Mouse (Mus musculus): ENCODE measurements around the gene Hbp1. TPM values are rescaled to one million over a fixed set of nuclear protein-coding genes. Genes with fewer than 3 reads are reported as not detected.

Hbp1 gene
- 129 and 137 TPM in 2 replicates for polyA plus RNA-seq (2014; fragmentation: Nextera tagmentation; extraction: Ambion mirVana)

- H3K27me3 ChIP-seq (ENCODE audit: control insufficient read depth, insufficient read depth, low read length) = no peaks in the 10 kb centered on the region
- H3K4me2 ChIP-seq (ENCODE audit: low read depth, low read length) = peak within 1 kb of the TSS; percentile 61
- H3K4me1 ChIP-seq (ENCODE audit: control insufficient read depth, insufficient read depth, low read length) = no peaks in the 10 kb centered on the region
- peak within 1 kb of the TSS; percentile 84 for H3K4me3 ChIP-seq (ENCODE audit: low read depth, low read length)
- DNase-seq (ENCODE audit: low spot score) (peak; percentile 100), ATAC-seq (replicated peaks; ENCODE audit: insufficient number of reproducible peaks, low FRiP score, low TSS enrichment, low read depth) (peak; percentile 97)
- peak within 1 kb of the TSS; percentile 99 for H3K27ac ChIP-seq (replicated peaks; ENCODE audit: low read depth, low read length)
- 1% methylated on average over 44 of the region's 71 CpGs for WGBS
- no peaks in the 10 kb centered on the region for H3K36me3 ChIP-seq (replicated peaks; ENCODE audit: control insufficient read depth, insufficient read depth, low read depth, low read length)
- H3K9me3 ChIP-seq (replicated peaks; ENCODE audit: control insufficient read depth, low read length) = no peaks in the 10 kb centered on the region
- H3K9ac ChIP-seq (replicated peaks; ENCODE audit: low read length) = peak within 1 kb of the TSS; percentile 97
Observed at GRCm38 (mm10) chr12:31949759-31950658, at the start of gene Hbp1. Hbp1 (minus strand) TSS chr12:31950535.

GRCm38 (mm10) chr12:31998706-31999105 lies 48.4 kb upstream of the Hbp1 start:
- Histone ChIP-seq H3K27me3 (ENCODE audit: control insufficient read depth, insufficient read depth, low read length) (no peaks in the 10 kb centered on the region), H3K9me3 (replicated peaks; ENCODE audit: control insufficient read depth, low read length) (no peaks in the 10 kb centered on the region), H3K4me2 (ENCODE audit: low read depth, low read length) (no peak overlapping the region), H3K4me3 (ENCODE audit: low read depth, low read length) (no peak overlapping the region), H3K9ac (replicated peaks; ENCODE audit: low read length) (no peak overlapping the region), H3K4me1 (ENCODE audit: control insufficient read depth, insufficient read depth, low read length) (no peaks in the 10 kb centered on the region), H3K27ac (replicated peaks; ENCODE audit: low read depth, low read length) (no peak overlapping the region), H3K36me3 (replicated peaks; ENCODE audit: control insufficient read depth, insufficient read depth, low read depth, low read length) (no peaks in the 10 kb centered on the region)
- DNase-seq (ENCODE audit: low spot score) = no peak
- WGBS = 84% methylated on average over 5 of the region's 5 CpGs
- no peak for ATAC-seq (replicated peaks; ENCODE audit: insufficient number of reproducible peaks, low FRiP score, low TSS enrichment, low read depth)

GRCm38 (mm10) chr12:31997328-31997878 lies 47.1 kb upstream of the Hbp1 start:
- Histone ChIP-seq H3K4me2 (ENCODE audit: low read depth, low read length) (no peak overlapping the region), H3K4me1 (ENCODE audit: control insufficient read depth, insufficient read depth, low read length) (no peaks in the 10 kb centered on the region), H3K27me3 (ENCODE audit: control insufficient read depth, insufficient read depth, low read length) (no peaks in the 10 kb centered on the region), H3K9me3 (replicated peaks; ENCODE audit: control insufficient read depth, low read length) (no peaks in the 10 kb centered on the region), H3K27ac (replicated peaks; ENCODE audit: low read depth, low read length) (no peak overlapping the region), H3K36me3 (replicated peaks; ENCODE audit: control insufficient read depth, insufficient read depth, low read depth, low read length) (no peaks in the 10 kb centered on the region), H3K4me3 (ENCODE audit: low read depth, low read length) (no peak overlapping the region), H3K9ac (replicated peaks; ENCODE audit: low read length) (no peak overlapping the region)
- 77% methylated on average over 3 of the region's 3 CpGs for WGBS
- DNase-seq (ENCODE audit: low spot score) = no peak
- no peak for ATAC-seq (replicated peaks; ENCODE audit: insufficient number of reproducible peaks, low FRiP score, low TSS enrichment, low read depth)

- WGBS = 84% methylated on average over 5 of the region's 5 CpGs
- ATAC-seq (replicated peaks; ENCODE audit: insufficient number of reproducible peaks, low FRiP score, low TSS enrichment, low read depth) = no peak
- no peak overlapping the region for H3K4me2 ChIP-seq (ENCODE audit: low read depth, low read length)
Observed at GRCm38 (mm10) chr12:31996877-31997276, 46.5 kb upstream of the Hbp1 start.

GRCm38 (mm10) chr12:31990575-31990974 lies 40.2 kb upstream of the Hbp1 start:
- H3K27ac ChIP-seq (replicated peaks; ENCODE audit: low read depth, low read length) = no peak overlapping the region
- no peak for DNase-seq (ENCODE audit: low spot score)
- 94% methylated on average over 4 of the region's 4 CpGs for WGBS
- H3K9ac ChIP-seq (replicated peaks; ENCODE audit: low read length) = no peak overlapping the region
- no peaks in the 10 kb centered on the region for H3K27me3 ChIP-seq (ENCODE audit: control insufficient read depth, insufficient read depth, low read length)
- H3K4me1 ChIP-seq (ENCODE audit: control insufficient read depth, insufficient read depth, low read length) = no peaks in the 10 kb centered on the region
- H3K9me3 ChIP-seq (replicated peaks; ENCODE audit: control insufficient read depth, low read length) = no peaks in the 10 kb centered on the region
- no peak for ATAC-seq (replicated peaks; ENCODE audit: insufficient number of reproducible peaks, low FRiP score, low TSS enrichment, low read depth)
- no peak overlapping the region for H3K4me3 ChIP-seq (ENCODE audit: low read depth, low read length)
- no peak overlapping the region for H3K4me2 ChIP-seq (ENCODE audit: low read depth, low read length)
- H3K36me3 ChIP-seq (replicated peaks; ENCODE audit: control insufficient read depth, insufficient read depth, low read depth, low read length) = no peaks in the 10 kb centered on the region

More at GRCm38 (mm10) chr12:31996877-31997276, 46.5 kb upstream of the Hbp1 start:
- Histone ChIP-seq H3K36me3 (replicated peaks; ENCODE audit: control insufficient read depth, insufficient read depth, low read depth, low read length) (no peaks in the 10 kb centered on the region), H3K27ac (replicated peaks; ENCODE audit: low read depth, low read length) (no peak overlapping the region), H3K4me1 (ENCODE audit: control insufficient read depth, insufficient read depth, low read length) (no peaks in the 10 kb centered on the region), H3K9ac (replicated peaks; ENCODE audit: low read length) (no peak overlapping the region), H3K27me3 (ENCODE audit: control insufficient read depth, insufficient read depth, low read length) (no peaks in the 10 kb centered on the region), H3K4me3 (ENCODE audit: low read depth, low read length) (no peak overlapping the region), H3K9me3 (replicated peaks; ENCODE audit: control insufficient read depth, low read length) (no peaks in the 10 kb centered on the region)
- no peak for DNase-seq (ENCODE audit: low spot score)

- Histone ChIP-seq H3K4me2 (ENCODE audit: low read depth, low read length) (no peak overlapping the region), H3K9me3 (replicated peaks; ENCODE audit: control insufficient read depth, low read length) (no peaks in the 10 kb centered on the region), H3K27ac (replicated peaks; ENCODE audit: low read depth, low read length) (no peak overlapping the region), H3K27me3 (ENCODE audit: control insufficient read depth, insufficient read depth, low read length) (no peaks in the 10 kb centered on the region), H3K4me1 (ENCODE audit: control insufficient read depth, insufficient read depth, low read length) (no peaks in the 10 kb centered on the region), H3K36me3 (replicated peaks; ENCODE audit: control insufficient read depth, insufficient read depth, low read depth, low read length) (no peaks in the 10 kb centered on the region), H3K4me3 (ENCODE audit: low read depth, low read length) (no peak overlapping the region), H3K9ac (replicated peaks; ENCODE audit: low read length) (no peak overlapping the region)
- DNase-seq (ENCODE audit: low spot score) (no peak), ATAC-seq (replicated peaks; ENCODE audit: insufficient number of reproducible peaks, low FRiP score, low TSS enrichment, low read depth) (no peak)
Observed at GRCm38 (mm10) chr12:31989726-31990125, 39.4 kb upstream of the Hbp1 start.

GRCm38 (mm10) chr12:31986463-31986862 lies 36.1 kb upstream of the Hbp1 start:
- Histone ChIP-seq H3K9me3 (replicated peaks; ENCODE audit: control insufficient read depth, low read length) (no peaks in the 10 kb centered on the region), H3K4me3 (ENCODE audit: low read depth, low read length) (no peak overlapping the region), H3K9ac (replicated peaks; ENCODE audit: low read length) (no peak overlapping the region), H3K4me2 (ENCODE audit: low read depth, low read length) (no peak overlapping the region), H3K27ac (replicated peaks; ENCODE audit: low read depth, low read length) (no peak overlapping the region), H3K27me3 (ENCODE audit: control insufficient read depth, insufficient read depth, low read length) (no peaks in the 10 kb centered on the region), H3K36me3 (replicated peaks; ENCODE audit: control insufficient read depth, insufficient read depth, low read depth, low read length) (no peaks in the 10 kb centered on the region), H3K4me1 (ENCODE audit: control insufficient read depth, insufficient read depth, low read length) (no peaks in the 10 kb centered on the region)
- 83% methylated on average over 2 of the region's 2 CpGs for WGBS
- ATAC-seq (replicated peaks; ENCODE audit: insufficient number of reproducible peaks, low FRiP score, low TSS enrichment, low read depth) = no peak
- DNase-seq (ENCODE audit: low spot score) = no peak

- Histone ChIP-seq H3K4me2 (ENCODE audit: low read depth, low read length) (no peak overlapping the region), H3K36me3 (replicated peaks; ENCODE audit: control insufficient read depth, insufficient read depth, low read depth, low read length) (no peaks in the 10 kb centered on the region), H3K4me1 (ENCODE audit: control insufficient read depth, insufficient read depth, low read length) (no peaks in the 10 kb centered on the region), H3K9ac (replicated peaks; ENCODE audit: low read length) (no peak overlapping the region), H3K27ac (replicated peaks; ENCODE audit: low read depth, low read length) (no peak overlapping the region), H3K27me3 (ENCODE audit: control insufficient read depth, insufficient read depth, low read length) (no peaks in the 10 kb centered on the region), H3K4me3 (ENCODE audit: low read depth, low read length) (no peak overlapping the region), H3K9me3 (replicated peaks; ENCODE audit: control insufficient read depth, low read length) (no peaks in the 10 kb centered on the region)
- WGBS = 91% methylated on average over 6 of the region's 6 CpGs
- ATAC-seq (replicated peaks; ENCODE audit: insufficient number of reproducible peaks, low FRiP score, low TSS enrichment, low read depth) (no peak), DNase-seq (ENCODE audit: low spot score) (no peak)
Observed at GRCm38 (mm10) chr12:31985738-31986137, 35.4 kb upstream of the Hbp1 start.

Data from embryonic facial prominence, embryonic 11.5 days (tissue).